Mouse (Mus musculus) CD4-positive, CD25-positive, alpha-beta regulatory T cell, adult 4 months (primary cell): Measurements from ENCODE around the gene 1700067K01Rik. TPM values are rescaled to one million over a fixed set of nuclear protein-coding genes. Genes with fewer than 3 reads are reported as not detected.

Source experiments
- ATAC-seq: one replicate; pipeline ENCODE4 v1.8.0; 2017
- polyA plus RNA-seq, 2 experiments: library from polyadenylated mRNA; unstranded; fragments of 100-300 nt; shearing (Covaris generic); gene quantifications; one replicate each; pipeline ENCODE4 v1.2.1; 2017

Gene 1700067K01Rik
- polyA plus RNA-seq: not detected

GRCm38 (mm10) chr8:84001281-84002000 is at the start of gene 1700067K01Rik:
Gene 1700067K01Rik (plus strand): TSS chr8:84001502.
- ATAC-seq: no peak

- no peak for ATAC-seq
These were observed 46.6 kb upstream of the 1700067K01Rik start for GRCm38 (mm10) chr8:83954749-83955105.

- ATAC-seq: peak; percentile 91
These were observed 46.0 kb upstream of the 1700067K01Rik start, which contains the start of the genes Gm10644 and Asf1b for GRCm38 (mm10) chr8:83955106-83955957. Gene Gm10644 (minus strand): TSS chr8:83955205. Gene Asf1b (plus strand): TSS chr8:83955507.

- ATAC-seq: no peak
These were observed 45.4 kb upstream of the 1700067K01Rik start for GRCm38 (mm10) chr8:83955958-83956218.

- ATAC-seq: no peak
These were observed 44.5 kb upstream of the 1700067K01Rik start for GRCm38 (mm10) chr8:83956789-83957188.

- ATAC-seq: no peak
These were observed 37.1 kb upstream of the 1700067K01Rik start for GRCm38 (mm10) chr8:83964015-83964765.

- no peak for ATAC-seq
These were observed 33.6 kb upstream of the 1700067K01Rik start for GRCm38 (mm10) chr8:83967701-83968100.

GRCm38 (mm10) chr8:83971121-83971520 is 30.2 kb upstream of the 1700067K01Rik start:
- no peak for ATAC-seq

- no peak for ATAC-seq
These were observed 29.6 kb upstream of the 1700067K01Rik start for GRCm38 (mm10) chr8:83971661-83972060.

GRCm38 (mm10) chr8:83972150-83973120 is 28.9 kb upstream of the 1700067K01Rik start, which contains the start of gene Prkaca:
Gene Prkaca (plus strand): TSS chr8:83972993.
- peak; percentile 99 for ATAC-seq

GRCm38 (mm10) chr8:83973161-83974031 is 27.9 kb upstream of the 1700067K01Rik start:
- ATAC-seq: no peak

GRCm38 (mm10) chr8:83974521-83974920 is 26.8 kb upstream of the 1700067K01Rik start:
- ATAC-seq: no peak

GRCm38 (mm10) chr8:83976101-83976630 is 25.1 kb upstream of the 1700067K01Rik start:
- ATAC-seq: no peak

GRCm38 (mm10) chr8:83976779-83977350 is 24.4 kb upstream of the 1700067K01Rik start:
- no peak for ATAC-seq

- ATAC-seq: no peak
These were observed 23.7 kb upstream of the 1700067K01Rik start for GRCm38 (mm10) chr8:83977646-83978045.

- ATAC-seq: no peak
These were observed 23.1 kb upstream of the 1700067K01Rik start for GRCm38 (mm10) chr8:83978200-83978599.

- ATAC-seq: no peak
These were observed 21.1 kb upstream of the 1700067K01Rik start for GRCm38 (mm10) chr8:83980250-83980649.

- ATAC-seq: no peak
These were observed 20.5 kb upstream of the 1700067K01Rik start for GRCm38 (mm10) chr8:83980845-83981244.

GRCm38 (mm10) chr8:83981533-83981932 is 19.8 kb upstream of the 1700067K01Rik start:
- no peak for ATAC-seq

- no peak for ATAC-seq
These were observed 18.9 kb upstream of the 1700067K01Rik start for GRCm38 (mm10) chr8:83982449-83982848.
